Mouse (Mus musculus) bone marrow, adult 2 months (tissue): Measurements from ENCODE around the gene Olfr266. TPM values are rescaled to one million over a fixed set of nuclear protein-coding genes. Genes with fewer than 3 reads are reported as not detected.

Experiments used
- H3K27ac ChIP-seq: fragments of 200-500 bp; 2 replicates; pipeline ENCODE4 v1.5.1; 2012; ENCODE audit warnings: low read depth, mild to moderate bottlenecking, control low read depth, inconsistent platforms, low read length; ENCODE audit not compliant: control insufficient read depth, poor library complexity, insufficient read depth
- H3K4me1 ChIP-seq: fragments of 200-500 bp; 2 replicates; pipeline ENCODE4 v1.6.1; 2011; ENCODE audit warnings: low read length; ENCODE audit not compliant: control insufficient read depth, insufficient read depth
- H3K4me3 ChIP-seq: fragments of 200-500 bp; replicated peaks from 2 replicates; pipeline ENCODE3; 2011; ENCODE audit warnings: mild to moderate bottlenecking, low read depth, low read length, control low read depth; ENCODE audit not compliant: control insufficient read depth
- CTCF ChIP-seq: fragments of 200-500 bp; IDR thresholded peaks from 2 replicates; pipeline ENCODE4 v1.5.1; 2011; ENCODE audit warnings: low read length, control low read depth; ENCODE audit not compliant: control insufficient read depth, insufficient read depth
- POLR2A ChIP-seq: fragments of 200-500 bp; IDR thresholded peaks from 2 replicates; pipeline ENCODE4 v1.6.1; 2011; ENCODE audit warnings: low read depth, mild to moderate bottlenecking, control low read depth, low read length, borderline replicate concordance; ENCODE audit not compliant: control insufficient read depth
- WGBS: fragments of 180-500 bp; shearing (Covaris S2); methylation state at CpG from one replicate; pipeline ENCODE4 v1.1.7; 2018; 5-methylcytosine and 5-hydroxymethylcytosine counted together
- polyA plus RNA-seq: library from polyadenylated mRNA; stranded (reverse); fragments of >200 nt; gene quantifications from 2 replicates; pipeline ENCODE4 v1.2.4, GENCODE M21; 2011; ENCODE audit warnings: low replicate concordance; ENCODE audit not compliant: missing spikeins, insufficient read depth, insufficient read length

The Olfr266 gene
- polyA plus RNA-seq, 1 experiment: not detected

DNA sequence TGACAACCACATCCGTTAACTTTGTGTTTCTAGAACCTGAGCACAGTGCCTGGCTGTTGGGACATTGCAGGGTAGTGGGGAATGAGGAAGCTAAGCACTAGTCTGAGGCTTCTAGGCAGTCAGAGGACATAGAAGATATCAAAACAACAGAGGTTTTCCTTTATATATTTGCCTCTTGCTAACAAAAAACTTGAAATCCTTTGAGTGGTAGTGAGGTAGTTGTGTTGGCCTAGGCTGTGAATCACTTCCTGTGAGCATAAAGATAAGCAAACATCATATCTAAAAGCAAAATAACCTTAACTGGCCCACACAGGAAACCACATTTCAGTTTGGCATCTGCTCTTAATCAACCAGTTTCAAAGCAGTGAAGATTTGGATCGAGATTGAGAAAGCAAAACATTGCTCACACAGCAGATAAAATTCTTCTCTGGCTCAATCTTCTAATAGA lies 37.6 kb downstream of the Olfr266 start:
- Histone ChIP-seq H3K4me3 (peak overlapping the region; percentile 71), H3K4me1 (no peaks in the 10 kb centered on the region; the same call in 1 of the 2 replicates), H3K27ac (peak overlapping the region; percentile 71; the same call in 1 of the 2 replicates)
- WGBS: 0% methylated on average over 2 of the region's 2 CpGs
- no peak for TF ChIP-seq CTCF
- no peak for TF ChIP-seq POLR2A

DNA sequence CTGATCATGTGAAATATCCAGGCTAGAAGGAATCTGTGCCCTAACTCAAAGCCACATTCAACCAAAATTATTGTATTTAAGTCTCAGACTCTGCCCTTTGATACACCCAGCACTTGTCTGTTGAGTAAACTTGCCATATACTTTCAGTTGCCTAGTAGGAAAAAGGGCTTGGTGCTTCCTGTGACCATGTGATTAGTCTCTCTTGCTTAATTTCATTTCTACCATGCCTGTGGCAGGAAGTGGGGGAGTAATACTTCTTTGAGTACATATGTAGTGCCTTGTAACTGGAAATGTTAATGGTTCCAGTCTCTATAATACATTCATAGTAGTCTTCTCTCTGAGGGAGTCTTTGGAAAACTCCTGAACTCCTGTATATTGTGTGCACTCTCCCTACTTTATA lies 38.1 kb downstream of the Olfr266 start:
- peak overlapping the region; percentile 48 for H3K4me3 ChIP-seq
- TF ChIP-seq POLR2A (no peak), CTCF (no peak)
- no peaks in the 10 kb centered on the region; the same call in 1 of the 2 replicates for H3K4me1 ChIP-seq
- H3K27ac ChIP-seq: peak overlapping the region; percentile 71; the same call in 1 of the 2 replicates

DNA sequence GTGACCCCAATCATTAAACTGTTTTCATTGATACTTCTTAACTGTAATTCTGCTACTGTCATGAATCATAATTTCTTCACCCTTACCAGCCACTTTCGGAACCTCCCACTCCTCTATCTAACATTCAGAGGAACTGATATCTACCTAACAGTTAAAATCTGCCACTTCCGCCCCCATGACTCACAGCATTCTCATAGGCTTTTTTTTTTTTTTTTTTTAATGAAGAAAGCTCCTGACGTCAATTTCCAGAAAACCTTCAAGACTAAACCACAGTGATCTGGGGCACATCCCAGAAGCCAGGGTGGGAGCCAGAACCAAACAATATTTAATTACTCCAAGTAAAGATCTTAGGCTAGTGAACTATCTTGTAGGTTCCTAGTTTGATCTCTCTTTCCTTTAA lies 41.0 kb downstream of the Olfr266 start:
- Histone ChIP-seq H3K27ac (no peak overlapping the region), H3K4me3 (no peak overlapping the region), H3K4me1 (no peaks in the 10 kb centered on the region; the same call in 1 of the 2 replicates)
- WGBS: 13% methylated on average over 3 of the region's 3 CpGs
- no peak for TF ChIP-seq CTCF
- no peak for TF ChIP-seq POLR2A

DNA sequence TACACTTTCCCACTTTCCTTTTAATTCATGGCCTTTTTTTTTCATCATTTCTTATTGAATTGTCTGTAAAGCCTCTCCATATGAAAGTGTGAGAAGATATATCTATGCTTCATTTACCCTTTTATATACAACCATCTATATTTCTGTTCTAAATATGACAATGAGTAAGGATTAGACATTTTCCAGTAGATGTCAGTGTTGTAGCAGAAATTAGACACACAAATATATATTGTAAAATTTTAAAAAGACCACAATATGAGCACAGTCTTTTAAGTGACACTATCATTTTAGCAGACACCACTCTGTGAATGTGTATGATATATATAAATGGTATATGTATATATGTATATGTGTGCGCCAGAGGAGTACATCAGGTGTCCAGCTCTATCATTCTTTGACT lies 54.3 kb downstream of the Olfr266 start:
- no peak overlapping the region for H3K27ac ChIP-seq
- peaks cover 1% of the 10 kb centered on the region; the same call in 1 of the 2 replicates for H3K4me1 ChIP-seq
- TF ChIP-seq CTCF: no peak
- no peak for TF ChIP-seq POLR2A
- WGBS: 73% methylated on average over 1 of the region's 1 CpGs
- H3K4me3 ChIP-seq: no peak overlapping the region

Other genes starting within 250 kb of the Olfr266 start
- 5.6 and 12.8 TPM in 2 replicates for gene Lrif1, start 141.3 kb downstream of the Olfr266 start, polyA plus RNA-seq
- gene Cd53, start 36.1 kb downstream of the Olfr266 start, polyA plus RNA-seq: 11.4 and 33.0 TPM in 2 replicates
- gene Kcna3, start 209.9 kb upstream of the Olfr266 start, polyA plus RNA-seq: 5.6 and 11.1 TPM in 2 replicates